Mouse (Mus musculus): ENCODE measurements around the gene Hyal2. TPM values are rescaled to one million over a fixed set of nuclear protein-coding genes. Genes with fewer than 3 reads are reported as not detected.

Gene Hyal2
- polyA plus RNA-seq, 1 experiment from 2014 or later, result 85.4 TPM

- Histone ChIP-seq H3K4me2 (no peak overlapping the region), H3K4me3 (no peak overlapping the region), H3K9ac (no peak overlapping the region), H3K9me3 (replicated peaks) (no peaks in the 10 kb centered on the region), H3K27ac (no peak overlapping the region), H3K4me1 (peaks cover 57% of the 10 kb centered on the region), H3K36me3 (ENCODE audit: poor library complexity, severe bottlenecking) (peaks cover 16% of the 10 kb centered on the region), H3K27me3 (peaks cover 54% of the 10 kb centered on the region)
- no peak for ATAC-seq
- WGBS, result 94% methylated on average over 10 of the region's 10 CpGs
Measured at GRCm38 (mm10) chr9:107548820-107549219, 18.9 kb upstream of the Hyal2 start.

- no peak overlapping the region for H3K4me2 ChIP-seq
- no peak overlapping the region for H3K9ac ChIP-seq
- peaks cover 54% of the 10 kb centered on the region for H3K27me3 ChIP-seq
- no peak for ATAC-seq
- peaks cover 9% of the 10 kb centered on the region for H3K36me3 ChIP-seq (ENCODE audit: poor library complexity, severe bottlenecking)
- no peak overlapping the region for H3K27ac ChIP-seq
- no peak overlapping the region for H3K4me3 ChIP-seq
- peaks cover 59% of the 10 kb centered on the region for H3K4me1 ChIP-seq
- H3K9me3 ChIP-seq (replicated peaks), result no peaks in the 10 kb centered on the region
- 85% methylated on average over 20 of the region's 20 CpGs for WGBS
Measured at GRCm38 (mm10) chr9:107549297-107550074, 18.3 kb upstream of the Hyal2 start.

GRCm38 (mm10) chr9:107550491-107551116, 17.1 kb upstream of the Hyal2 start:
- Histone ChIP-seq H3K4me1 (peaks cover 64% of the 10 kb centered on the region), H3K27me3 (peaks cover 54% of the 10 kb centered on the region), H3K4me3 (no peak overlapping the region), H3K9me3 (replicated peaks) (no peaks in the 10 kb centered on the region), H3K27ac (no peak overlapping the region), H3K36me3 (ENCODE audit: poor library complexity, severe bottlenecking) (no peaks in the 10 kb centered on the region), H3K9ac (peak overlapping the region; percentile 65; the same call in 1 of the 2 replicates), H3K4me2 (peak overlapping the region; percentile 74)
- no peak for ATAC-seq
- WGBS, result 27% methylated on average over 23 of the region's 23 CpGs

GRCm38 (mm10) chr9:107551117-107551889, 16.4 kb upstream of the Hyal2 start, which contains the start of gene Rassf1:
Gene Rassf1, plus strand, starts transcription at chr9:107551555.
- H3K4me2 ChIP-seq, result peak within 1 kb of the TSS; percentile 74
- H3K9ac ChIP-seq, result peak within 1 kb of the TSS; percentile 65
- H3K27ac ChIP-seq, result no peak within 1 kb of the TSS
- no peaks in the 10 kb centered on the region for H3K36me3 ChIP-seq (ENCODE audit: poor library complexity, severe bottlenecking)
- peak; percentile 4; the same call in 1 of the 2 replicates for ATAC-seq
- H3K27me3 ChIP-seq, result peaks cover 54% of the 10 kb centered on the region
- WGBS, result under 1% methylated on average over 63 of the region's 63 CpGs
- no peaks in the 10 kb centered on the region for H3K9me3 ChIP-seq (replicated peaks)
- H3K4me1 ChIP-seq, result peaks cover 64% of the 10 kb centered on the region
- H3K4me3 ChIP-seq, result peak within 1 kb of the TSS; percentile 40

GRCm38 (mm10) chr9:107551890-107552355, 15.8 kb upstream of the Hyal2 start:
- Histone ChIP-seq H3K4me2 (peak overlapping the region; percentile 74), H3K9me3 (replicated peaks) (no peaks in the 10 kb centered on the region), H3K4me3 (peak overlapping the region; percentile 40), H3K27ac (no peak overlapping the region), H3K27me3 (peaks cover 54% of the 10 kb centered on the region), H3K4me1 (peaks cover 63% of the 10 kb centered on the region), H3K36me3 (ENCODE audit: poor library complexity, severe bottlenecking) (peaks cover under 1% of the 10 kb centered on the region; the same call in 1 of the 2 replicates), H3K9ac (peak overlapping the region; percentile 65)
- ATAC-seq, result no peak
- WGBS, result 4% methylated on average over 8 of the region's 8 CpGs

- 82% methylated on average over 5 of the region's 5 CpGs for WGBS
- no peak for ATAC-seq
- 0 out of 2 replicates have a peak overlapping the region, but pooled peaks have one; percentile 74 for H3K4me3 ChIP-seq
- peaks cover 52% of the 10 kb centered on the region for H3K27me3 ChIP-seq
- no peak overlapping the region for H3K27ac ChIP-seq
- no peak overlapping the region; the same call in 1 of the 2 replicates for H3K9ac ChIP-seq
- H3K4me1 ChIP-seq, result peaks cover 54% of the 10 kb centered on the region
- H3K36me3 ChIP-seq (ENCODE audit: poor library complexity, severe bottlenecking), result peaks cover 10% of the 10 kb centered on the region
- no peaks in the 10 kb centered on the region for H3K9me3 ChIP-seq (replicated peaks)
- H3K4me2 ChIP-seq, result peak overlapping the region; percentile 75
Measured at GRCm38 (mm10) chr9:107552690-107553393, 14.9 kb upstream of the Hyal2 start.

GRCm38 (mm10) chr9:107553541-107554318, 14.0 kb upstream of the Hyal2 start:
- peaks cover 54% of the 10 kb centered on the region for H3K4me1 ChIP-seq
- WGBS, result 4% methylated on average over 36 of the region's 37 CpGs

GRCm38 (mm10) chr9:107554319-107554825, 13.4 kb upstream of the Hyal2 start:
- peak overlapping the region; percentile 83 for H3K27ac ChIP-seq
- ATAC-seq, result peak; percentile 94
- H3K4me1 ChIP-seq, result peaks cover 54% of the 10 kb centered on the region
- H3K4me2 ChIP-seq, result peak overlapping the region; percentile 75
- peaks cover 38% of the 10 kb centered on the region for H3K27me3 ChIP-seq
- peak overlapping the region; percentile 74 for H3K4me3 ChIP-seq
- H3K9ac ChIP-seq, result peak overlapping the region; percentile 90
- no peaks in the 10 kb centered on the region for H3K9me3 ChIP-seq (replicated peaks)
- 0% methylated on average over 53 of the region's 53 CpGs for WGBS
- H3K36me3 ChIP-seq (ENCODE audit: poor library complexity, severe bottlenecking), result peaks cover 25% of the 10 kb centered on the region

More at GRCm38 (mm10) chr9:107553541-107554318, 14.0 kb upstream of the Hyal2 start:
- Histone ChIP-seq H3K9ac (peak overlapping the region; percentile 90), H3K36me3 (ENCODE audit: poor library complexity, severe bottlenecking) (peaks cover 19% of the 10 kb centered on the region), H3K4me2 (peak overlapping the region; percentile 75), H3K9me3 (replicated peaks) (no peaks in the 10 kb centered on the region), H3K27me3 (peaks cover 44% of the 10 kb centered on the region), H3K27ac (peak overlapping the region; percentile 83), H3K4me3 (peak overlapping the region; percentile 74)
- peak; percentile 77 for ATAC-seq

- under 1% methylated on average over 23 of the region's 23 CpGs for WGBS
- peaks cover 54% of the 10 kb centered on the region for H3K4me1 ChIP-seq
- peak; percentile 34; the same call in 1 of the 2 replicates for ATAC-seq
Measured at GRCm38 (mm10) chr9:107555031-107555457, 12.7 kb upstream of the Hyal2 start.

GRCm38 (mm10) chr9:107555701-107556100, 12.0 kb upstream of the Hyal2 start:
- Histone ChIP-seq H3K4me2 (peak overlapping the region; percentile 75), H3K4me1 (peaks cover 52% of the 10 kb centered on the region), H3K9ac (peak overlapping the region; percentile 90), H3K4me3 (peak overlapping the region; percentile 74), H3K36me3 (ENCODE audit: poor library complexity, severe bottlenecking) (peaks cover 38% of the 10 kb centered on the region), H3K27me3 (peaks cover 25% of the 10 kb centered on the region), H3K9me3 (replicated peaks) (no peaks in the 10 kb centered on the region), H3K27ac (no peak overlapping the region)
- no peak for ATAC-seq
- 48% methylated on average over 2 of the region's 2 CpGs for WGBS

More at GRCm38 (mm10) chr9:107555031-107555457, 12.7 kb upstream of the Hyal2 start:
- Histone ChIP-seq H3K27me3 (peaks cover 31% of the 10 kb centered on the region), H3K4me2 (peak overlapping the region; percentile 75), H3K4me3 (peak overlapping the region; percentile 74), H3K9me3 (replicated peaks) (no peaks in the 10 kb centered on the region), H3K36me3 (ENCODE audit: poor library complexity, severe bottlenecking) (peaks cover 32% of the 10 kb centered on the region), H3K27ac (peak overlapping the region; percentile 83), H3K9ac (peak overlapping the region; percentile 90)

Measured in forebrain, embryonic 13.5 days (tissue).